Mouse (Mus musculus) liver, adult 2 months (tissue): ENCODE measurements around the gene Slc4a3.

Source experiments
- CTCF ChIP-seq: fragments of 200-500 bp; IDR thresholded peaks from 2 replicates; pipeline ENCODE4 v1.5.1; 2011; ENCODE audit warnings: low read depth, low read length, control low read depth
- POLR2A ChIP-seq: fragments of 200-500 bp; IDR thresholded peaks from 2 replicates; pipeline ENCODE4 v1.6.1; 2011; ENCODE audit warnings: low read length, control low read depth; ENCODE audit not compliant: insufficient read depth; ENCODE audit errors: extremely low read depth

- no peak for TF ChIP-seq POLR2A
- no peak for TF ChIP-seq CTCF
Measured at GRCm38 (mm10) chr1:75561898-75562238, 15.8 kb downstream of the Slc4a3 start.
